Mouse (Mus musculus) left cerebral cortex, adult 2 months (tissue): ENCODE data around the gene Aif1. TPM values are rescaled to one million over a fixed set of nuclear protein-coding genes. Genes with fewer than 3 reads are reported as not detected.
A peak's percentile ranks its signal among the peaks of the same experiment; 100 is the strongest.
"Not testable (repeated sequence)": the region's sequence is repeated elsewhere in the genome, so short reads cannot be mapped to it uniquely, and the experiment has no call there.

Source experiments
- DNase-seq, 2 experiments: peaks; one replicate each; pipeline ENCODE4 v3.0.0; 2021 to 2022; ENCODE audit warnings: low spot score in 2 of 2, mixed read lengths in 1 of 2; ENCODE audit errors: extremely low spot score in 1 of 2
- H3K27ac ChIP-seq: fragments of 200-600 bp; 2 replicates; pipeline ENCODE4 v1.8.1; 2022
- H3K4me3 ChIP-seq: fragments of 200-600 bp; 2 replicates; pipeline ENCODE4 v1.8.1; 2022
- CTCF ChIP-seq: fragments of 200-600 bp; IDR thresholded peaks from 2 replicates; pipeline ENCODE4 v1.8.1; 2022; ENCODE audit warnings: antibody characterized with exemption, mild to moderate bottlenecking, moderate library complexity
- intact Hi-C: fragments of 180-260 bp; cut with DNase I; formaldehyde crosslinking; loops from one replicate; pipeline ENCODE4 v1.15.1; 2025
- microRNA-seq, 2 experiments: library from miRNA; unstranded; fragments of <30 nt; microRNA quantifications; one replicate each; pipeline ENCODE4 v1.2.0; 2021
- total RNA-seq, 2 experiments: library from RNA; stranded (reverse); gene quantifications; 2 replicates each; pipeline ENCODE4 v1.2.3; 2021

The Aif1 gene
- total RNA-seq, 2 experiments from 2014 or later = 8.0 to 14.4 TPM

DNA sequence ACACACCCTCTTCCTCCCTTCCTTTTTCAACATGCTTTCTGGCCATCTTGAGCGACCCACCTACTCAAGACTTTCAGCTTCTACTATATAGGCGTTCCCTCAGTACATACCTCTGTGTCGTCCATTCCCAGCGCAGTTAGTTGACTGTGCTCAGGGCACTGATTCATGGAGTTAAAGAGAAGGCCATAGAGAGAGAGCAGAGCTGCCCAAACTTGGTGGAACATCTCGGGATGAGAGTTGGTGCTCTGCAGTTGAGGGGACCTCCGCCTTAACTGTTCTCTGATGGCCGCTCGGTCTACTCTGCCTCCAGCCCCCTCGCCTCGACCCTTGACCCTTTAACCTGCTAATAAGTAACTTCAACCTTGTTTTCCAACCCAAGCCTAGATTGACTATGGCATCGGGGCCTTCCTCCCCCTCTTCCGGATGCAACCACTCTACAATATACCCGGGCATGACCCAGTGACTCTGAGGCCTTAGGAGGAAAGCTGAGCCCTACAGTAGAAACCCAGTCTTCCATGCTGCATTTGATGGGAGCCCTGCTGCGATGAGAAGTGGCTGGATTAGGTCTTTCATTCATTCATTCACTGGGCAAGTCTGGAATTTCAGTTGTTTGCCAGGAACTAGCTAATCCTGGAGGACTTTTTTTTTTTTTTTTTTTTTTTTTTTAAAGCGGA lies 44.2 kb downstream of the Aif1 start, which contains the start of gene Apom:
TSS of gene Apom (minus strand) at position 551 of the 674 bp plus-strand sequence.
- intact Hi-C loops = no loop called here
- no peak for DNase-seq

DNA sequence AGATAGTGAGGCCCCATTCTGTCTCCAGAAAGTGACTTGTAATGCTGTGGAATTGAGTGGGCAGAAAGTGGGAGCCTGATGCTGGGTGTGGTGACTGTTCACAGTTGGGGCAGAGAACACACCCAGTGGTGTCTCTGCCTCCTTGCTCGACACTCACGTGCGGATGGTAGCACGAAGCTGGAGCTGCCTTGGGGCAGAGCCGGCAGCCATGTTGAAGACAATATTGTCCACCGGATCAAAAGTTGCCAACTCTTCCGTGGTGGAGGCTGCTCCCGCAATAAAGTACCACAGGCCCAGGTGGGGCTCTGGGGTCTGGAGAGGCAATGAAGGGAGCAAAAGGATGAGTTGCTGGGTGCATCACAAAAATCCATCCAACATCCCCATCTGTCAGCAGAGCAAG lies 44.8 kb downstream of the Aif1 start:
- TF ChIP-seq CTCF = no peak
- no peak overlapping the region for H3K4me3 ChIP-seq
- intact Hi-C loops = no loop called here
- no peak overlapping the region for H3K27ac ChIP-seq
- no peak for DNase-seq

More for the DNA sequence above, 44.2 kb downstream of the Aif1 start, which contains the start of gene Apom:
- Histone ChIP-seq H3K4me3 (no peak within 1 kb of the TSS), H3K27ac (no peak within 1 kb of the TSS)
- TF ChIP-seq CTCF = no peak

DNA sequence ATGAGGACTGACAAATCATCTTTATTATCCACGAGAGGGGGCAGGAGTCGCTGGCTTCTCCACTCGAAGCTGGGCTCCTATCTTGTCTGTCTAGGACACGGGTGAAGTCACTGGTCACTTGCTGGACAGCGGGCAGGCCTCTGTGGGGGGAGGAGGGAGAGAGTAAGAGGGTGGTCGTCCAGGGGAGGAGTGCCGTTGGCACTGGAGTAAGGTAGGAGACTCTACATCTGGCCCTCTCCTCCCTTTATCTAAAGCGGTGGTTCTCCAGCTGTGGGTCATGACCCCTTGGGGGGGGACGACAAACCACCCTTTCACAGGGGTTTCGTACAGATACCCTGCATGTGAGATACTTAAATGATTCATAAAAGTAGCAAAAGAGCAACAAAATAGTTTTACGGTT lies 46.9 kb downstream of the Aif1 start:
- TF ChIP-seq CTCF = no peak
- Histone ChIP-seq H3K4me3 (no peak overlapping the region), H3K27ac (no peak overlapping the region)
- no peak for DNase-seq
- intact Hi-C loops = no loop called here

DNA sequence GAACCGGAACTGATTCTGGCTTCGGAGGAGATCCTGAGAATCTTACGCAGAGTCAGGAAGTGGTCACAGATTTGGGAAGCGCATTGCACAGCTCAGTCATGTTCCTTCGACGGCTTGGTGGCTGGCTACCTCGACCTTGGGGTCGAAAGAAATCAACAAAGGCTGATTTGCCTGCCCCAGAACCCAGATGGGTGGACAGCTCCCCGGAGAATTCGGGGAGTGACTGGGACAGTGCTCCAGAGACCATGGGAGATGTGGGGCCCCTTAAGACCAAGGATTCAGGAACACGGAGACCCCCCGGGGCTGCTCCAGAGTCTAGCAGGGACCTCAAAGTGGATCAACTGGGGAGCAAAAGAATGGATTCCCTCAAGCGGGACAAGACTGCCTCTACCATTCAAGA lies 48.9 kb downstream of the Aif1 start:
- peak overlapping the region; percentile 96; the same call in 1 of the 2 replicates for H3K27ac ChIP-seq
- H3K4me3 ChIP-seq = peak overlapping the region; percentile 62
- DNase-seq = no peak
- intact Hi-C loops = no loop called here
- TF ChIP-seq CTCF = no peak

DNA sequence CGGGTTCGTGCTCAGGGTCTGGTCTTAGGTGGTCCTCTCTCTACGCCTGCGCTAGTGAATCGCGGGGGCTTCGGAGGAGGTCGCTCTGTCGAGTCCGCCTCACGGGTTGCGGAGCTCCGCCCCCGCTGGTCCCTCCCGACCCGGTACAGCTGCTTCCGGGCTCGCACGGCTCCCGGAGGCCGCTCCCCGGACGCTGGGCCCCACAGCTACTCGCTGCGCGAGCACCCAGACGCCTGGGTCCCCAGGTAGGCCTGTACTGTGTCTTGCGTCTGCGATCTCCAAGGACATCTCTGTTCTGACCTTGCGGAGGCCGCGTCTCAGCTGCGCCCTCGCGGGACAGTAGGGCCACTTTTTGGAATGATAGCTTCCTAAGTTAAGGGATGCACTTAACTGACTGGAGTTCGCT lies 49.7 kb downstream of the Aif1 start, which contains the start of gene D17H6S53E:
TSS of gene D17H6S53E (plus strand) at position 168 of the 406 bp plus-strand sequence.
- peak; percentile 70 to 72 for DNase-seq
- H3K4me3 ChIP-seq = peak within 1 kb of the TSS; percentile 62
- intact Hi-C loops = no loop called here
- TF ChIP-seq CTCF = no peak
- peak within 1 kb of the TSS; percentile 96 for H3K27ac ChIP-seq

DNA sequence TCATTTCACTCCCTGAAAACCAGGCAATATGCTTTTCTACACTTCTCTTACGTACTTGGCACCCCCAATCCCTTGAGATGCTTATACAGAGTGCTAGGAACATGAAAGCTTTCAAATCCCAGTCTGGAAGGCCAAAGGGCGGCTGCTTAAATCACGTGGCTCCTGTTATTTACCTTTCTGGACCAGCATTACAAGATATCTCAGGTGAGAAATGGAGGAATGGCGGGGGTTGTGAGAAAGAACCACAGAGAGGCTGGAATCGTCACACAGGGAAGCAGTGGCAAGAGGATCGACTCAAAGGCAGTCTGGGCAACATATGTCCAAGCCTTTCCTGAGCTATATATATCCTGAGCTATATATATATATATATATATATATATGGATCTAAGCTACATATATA lies 50.3 kb downstream of the Aif1 start:
- TF ChIP-seq CTCF = no peak
- intact Hi-C loops = no loop called here
- Histone ChIP-seq H3K27ac (peak overlapping the region; percentile 96), H3K4me3 (peak overlapping the region; percentile 62)
- DNase-seq = no peak

DNA sequence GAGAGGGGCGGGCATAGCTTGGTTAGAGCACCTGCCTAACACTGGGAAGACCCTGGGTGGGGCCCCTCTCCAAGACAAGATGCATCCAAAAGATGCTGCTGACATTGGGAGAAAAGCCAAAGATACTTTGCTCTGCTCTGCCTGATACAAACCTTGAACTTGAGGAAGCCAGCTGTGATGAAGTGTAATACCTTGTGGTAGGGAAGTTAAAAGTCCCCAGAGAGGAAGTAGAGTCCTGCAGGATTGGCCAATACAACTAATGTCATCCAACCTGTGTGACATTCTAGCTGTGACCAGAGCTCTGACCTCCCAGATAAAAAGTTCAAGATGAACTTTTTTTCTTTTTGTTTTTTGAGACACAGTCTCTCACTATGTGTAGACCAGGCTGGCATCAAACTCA lies 50.8 kb downstream of the Aif1 start:
- intact Hi-C loops = no loop called here
- no peak for TF ChIP-seq CTCF

DNA sequence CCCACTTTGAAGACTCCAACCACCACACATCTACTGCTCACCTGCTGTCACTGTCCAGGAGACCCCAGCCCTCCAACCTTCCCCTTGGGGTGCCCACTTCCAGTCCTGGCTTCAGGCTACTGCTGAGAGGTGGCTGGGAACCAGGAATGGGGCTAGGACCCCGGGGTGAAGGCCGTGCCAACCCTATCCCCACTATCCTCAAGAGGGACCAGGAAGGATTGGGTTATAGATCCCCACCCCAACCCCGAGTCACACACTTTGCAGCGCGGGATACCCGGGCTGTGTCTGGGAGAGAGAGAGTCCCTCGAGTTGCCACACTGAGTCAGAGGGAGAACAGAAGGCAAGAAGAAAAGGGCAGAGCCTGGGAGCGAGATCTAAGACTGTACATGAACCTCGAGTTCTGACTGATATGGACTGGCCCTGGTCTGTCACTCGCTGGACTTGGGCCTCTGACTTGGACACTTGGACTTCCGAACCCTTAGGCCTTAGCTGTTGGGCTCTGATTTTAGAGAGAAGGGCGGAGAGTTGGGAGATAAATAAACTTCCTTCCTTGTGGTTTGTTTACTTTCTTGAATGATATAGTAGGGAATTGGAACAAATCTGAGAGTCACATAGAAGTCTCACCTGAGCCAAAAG lies 51.5 kb downstream of the Aif1 start:
- H3K4me3 ChIP-seq, DNase-seq, H3K27ac ChIP-seq: not testable (repeated sequence)
- intact Hi-C loops = loop anchor here (5.0 kb wide), 2 partner anchors 113 to 122 kb away; partner anchors contain the start of genes Nfkbil1 and Vars

More for the DNA sequence above, 50.8 kb downstream of the Aif1 start:
- no peak for DNase-seq
- no peak overlapping the region; the same call in 1 of the 2 replicates for H3K4me3 ChIP-seq
- no peak overlapping the region; the same call in 1 of the 2 replicates for H3K27ac ChIP-seq

DNA sequence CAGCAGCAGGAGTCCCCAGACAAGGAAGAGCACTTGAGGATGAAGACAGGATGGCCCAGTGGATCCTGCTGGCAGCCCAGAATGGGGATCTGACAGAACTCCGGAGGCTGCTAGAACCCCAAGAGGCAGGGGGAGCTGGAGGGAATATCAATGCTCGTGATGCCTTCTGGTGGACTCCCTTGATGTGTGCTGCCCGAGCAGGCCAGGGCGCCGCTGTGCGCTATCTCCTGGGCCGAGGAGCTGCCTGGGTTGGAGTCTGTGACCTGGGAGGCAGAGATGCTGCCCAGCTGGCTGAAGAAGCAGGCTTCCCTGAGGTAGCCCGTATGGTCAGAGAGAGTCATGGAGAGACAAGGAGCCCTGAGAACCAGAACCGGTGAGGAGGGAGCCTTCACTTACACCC lies 52.6 kb downstream of the Aif1 start:
- H3K4me3 ChIP-seq = not testable (repeated sequence)

DNA sequence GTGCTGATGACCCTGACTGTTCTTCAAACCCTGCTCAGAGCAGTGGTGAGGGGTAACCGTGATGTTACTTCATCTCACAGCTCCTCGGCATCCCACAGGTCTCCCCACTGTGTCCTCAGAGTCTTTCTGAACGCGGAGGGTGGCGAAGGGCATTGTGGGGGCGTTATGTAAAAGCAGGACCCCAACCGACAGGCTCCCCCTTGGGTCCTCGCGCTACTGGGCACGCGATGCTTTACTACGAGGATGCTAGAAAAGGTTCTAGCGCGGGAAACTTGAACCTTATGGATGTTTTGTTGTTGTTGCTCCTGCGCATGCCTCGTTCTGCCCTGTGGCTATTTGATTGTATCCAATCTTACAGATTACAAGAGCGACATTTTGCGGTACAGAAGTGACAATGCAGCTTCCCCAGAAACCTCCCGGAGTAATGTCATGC lies 54.0 kb downstream of the Aif1 start, which contains the start of gene Csnk2b:
TSS of gene Csnk2b (minus strand) at position 183 of the 433 bp plus-strand sequence.
- peak; percentile 59 to 62 for DNase-seq
- TF ChIP-seq CTCF = peak; percentile 48
- intact Hi-C loops = loop anchor here (1.0 to 5.0 kb wide), 3 partner anchors 13 to 120 kb away; partner anchors contain the start of genes Bag6, Nfkbil1 and Vars

More for the DNA sequence above, 52.6 kb downstream of the Aif1 start:
- intact Hi-C loops = loop anchor here (5.0 kb wide), 2 partner anchors 114 to 121 kb away; partner anchors contain the start of genes Nfkbil1 and Vars
- not testable (repeated sequence) for H3K27ac ChIP-seq, DNase-seq

DNA sequence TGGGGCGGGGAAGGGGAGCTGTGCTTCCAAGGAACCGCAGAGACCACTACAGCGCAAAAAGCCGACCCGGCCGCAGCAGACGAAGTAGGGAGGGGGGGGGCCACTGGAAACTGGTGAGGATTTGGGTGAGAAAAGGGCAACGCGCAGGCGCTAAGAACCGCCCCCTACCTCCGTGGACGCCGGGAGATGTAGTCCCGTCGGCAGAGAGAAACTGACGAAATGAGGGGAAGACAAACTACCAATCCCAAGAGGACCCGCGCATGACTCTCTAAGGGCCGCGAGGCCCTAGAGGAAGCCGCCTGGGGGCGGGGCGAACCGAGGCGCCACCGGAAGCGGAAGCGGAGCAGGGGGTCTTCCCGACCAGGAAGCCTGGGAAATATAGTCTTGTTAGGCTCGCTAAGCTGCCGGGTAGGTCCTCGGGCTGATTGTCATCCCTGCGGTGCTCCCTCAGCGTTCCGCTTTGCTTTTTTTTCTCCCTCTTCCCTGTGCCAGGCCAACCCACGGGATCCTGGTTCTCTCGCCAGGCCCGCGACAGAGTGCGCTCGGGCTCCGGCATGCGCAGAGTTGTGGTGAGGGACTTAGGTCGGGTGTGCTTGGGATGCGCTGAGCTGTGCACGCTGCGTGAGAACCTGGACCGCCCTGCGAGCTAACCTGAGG lies 54.6 kb downstream of the Aif1 start, which contains the start of gene Gpank1:
TSS of gene Gpank1 (plus strand) at position 313 of the 657 bp plus-strand sequence.
- DNase-seq = peak; percentile 96 to 98
- intact Hi-C loops = loop anchor here (1.0 to 5.0 kb wide), 3 partner anchors 14 to 119 kb away; partner anchors contain the start of genes Bag6, Nfkbil1 and Vars

More for the DNA sequence above, 54.0 kb downstream of the Aif1 start, which contains the start of gene Csnk2b:
- peak within 1 kb of the TSS; percentile 97 for H3K4me3 ChIP-seq
- peak within 1 kb of the TSS; percentile 92 for H3K27ac ChIP-seq

More for the DNA sequence above, 54.6 kb downstream of the Aif1 start, which contains the start of gene Gpank1:
- TF ChIP-seq CTCF = no peak
- H3K4me3 ChIP-seq = peak within 1 kb of the TSS; percentile 97
- H3K27ac ChIP-seq = peak within 1 kb of the TSS; percentile 92

Small RNA genes lying within 50 kb of the gene (microRNA-seq; reads per million reads assigned to microRNA genes)
- gene Mir6973a (0 reads per million in 2 experiments), gene Mir6974 (0 to 0.24 reads per million in 2 experiments)

Other genes starting within 250 kb of the Aif1 start
- gene Neu1, start 244.8 kb downstream of the Aif1 start, total RNA-seq = 10 to 100 TPM; 41.6 to 47.3 TPM
- gene Hspa1b, start 216.8 kb downstream of the Aif1 start, total RNA-seq = 10 to 100 TPM; 18.8 to 22.1 TPM
- gene Gm20481, start 206.2 kb downstream of the Aif1 start, total RNA-seq = not detected
- gene Hspa1a, start 203.9 kb downstream of the Aif1 start, total RNA-seq = 10 to 100 TPM; 14.5 to 17.2 TPM
- under 1 TPM; 0.34 to 0.42 TPM for gene Hspa1l, start 203.4 kb downstream of the Aif1 start, total RNA-seq
- gene Lsm2, start 194.2 kb downstream of the Aif1 start, total RNA-seq = 10 to 100 TPM; 15.8 to 18.4 TPM
- gene Vars, start 175.1 kb downstream of the Aif1 start, total RNA-seq = 10 to 100 TPM; 44.1 to 46.6 TPM
- under 1 TPM; 0.40 to 0.43 TPM for gene Vwa7, start 159.5 kb downstream of the Aif1 start, total RNA-seq
- gene Sapcd1, start 148.1 kb downstream of the Aif1 start, total RNA-seq = under 1 TPM in 1 of 2 experiments, not detected in 1; 0.59 TPM
- under 1 TPM; 0.27 to 0.56 TPM for gene Msh5, start 129.3 kb downstream of the Aif1 start, total RNA-seq
- gene Clic1, start 126.1 kb downstream of the Aif1 start, total RNA-seq = 1 to 10 TPM; 7.4 to 8.3 TPM
- gene Ddah2, start 117.0 kb downstream of the Aif1 start, total RNA-seq = 10 to 100 TPM; 10.1 to 11.0 TPM
- gene Ly6g6c, start 110.7 kb downstream of the Aif1 start, total RNA-seq = not detected
- not detected for gene Mpig6b, start 109.9 kb downstream of the Aif1 start, total RNA-seq
- gene Ly6g6e, start 99.2 kb downstream of the Aif1 start, total RNA-seq = 1 to 10 TPM; 2.1 to 3.6 TPM
- gene Ly6g6d, start 98.0 kb downstream of the Aif1 start, total RNA-seq = 1 to 10 TPM in 1 of 2 experiments, under 1 TPM in 1; 0.70 to 1.1 TPM
- under 1 TPM in 1 of 2 experiments, not detected in 1; 0.29 TPM for gene Ly6g6f, start 90.5 kb downstream of the Aif1 start, total RNA-seq
- 100 to 1,000 TPM; 109 to 117 TPM for gene Abhd16a, start 86.8 kb downstream of the Aif1 start, total RNA-seq
- gene Ly6g5c, start 67.8 kb downstream of the Aif1 start, total RNA-seq = not detected
- gene Ly6g5b, start 60.6 kb downstream of the Aif1 start, total RNA-seq = under 1 TPM; 0.79 TPM
- 10 to 100 TPM; 14.8 to 15.0 TPM for gene Gpank1, start 54.6 kb downstream of the Aif1 start, total RNA-seq
- 100 to 1,000 TPM; 177 to 187 TPM for gene Csnk2b, start 54.0 kb downstream of the Aif1 start, total RNA-seq
- 10 to 100 TPM; 27.0 to 28.5 TPM for gene D17H6S53E, start 49.7 kb downstream of the Aif1 start, total RNA-seq
- not detected for gene Apom, start 44.0 kb downstream of the Aif1 start, total RNA-seq
- 100 to 1,000 TPM; 304 to 307 TPM for gene Bag6, start 40.9 kb downstream of the Aif1 start, total RNA-seq
- 100 to 1,000 TPM; 285 to 321 TPM for gene Prrc2a, start 11.2 kb downstream of the Aif1 start, total RNA-seq
- gene Lst1, start 12.4 kb upstream of the Aif1 start, total RNA-seq = 1 to 10 TPM; 6.4 to 7.4 TPM
- gene Ltb, start 18.4 kb upstream of the Aif1 start, total RNA-seq = under 1 TPM; 0.79 to 0.86 TPM
- not detected for gene Tnf, start 25.9 kb upstream of the Aif1 start, total RNA-seq
- under 1 TPM; 0.41 to 0.65 TPM for gene Lta, start 29.3 kb upstream of the Aif1 start, total RNA-seq
- gene Gm16181, start 44.8 kb upstream of the Aif1 start, total RNA-seq = not detected
- gene Atp6v1g2, start 57.6 kb upstream of the Aif1 start, total RNA-seq = 100 to 1,000 TPM; 549 to 569 TPM
- 10 to 100 TPM; 13.0 to 16.1 TPM for gene Nfkbil1, start 59.7 kb upstream of the Aif1 start, total RNA-seq
- 100 to 1,000 TPM; 215 TPM for gene Ddx39b, start 65.7 kb upstream of the Aif1 start, total RNA-seq
- 10 to 100 TPM; 20.3 to 25.3 TPM for gene H2-D1, start 86.7 kb upstream of the Aif1 start, total RNA-seq
- under 1 TPM in 1 of 2 experiments, not detected in 1; 0.79 TPM for gene H2-Q1, start 144.3 kb upstream of the Aif1 start, total RNA-seq
- 1 to 10 TPM in 1 of 2 experiments, under 1 TPM in 1; 0.54 to 1.1 TPM for gene H2-Q2, start 166.2 kb upstream of the Aif1 start, total RNA-seq
- gene H2-Q4, start 203.5 kb upstream of the Aif1 start, total RNA-seq = 1 to 10 TPM; 2.2 to 3.1 TPM
- gene H2-Q6, start 248.8 kb upstream of the Aif1 start, total RNA-seq = under 1 TPM in 1 of 2 experiments, not detected in 1; 0.59 TPM